8 mouse cellular contexts compared by ENCODE assay signal in genomic region chr15:92597011-92597780, GRCm38 (mm10).
DNase-seq lines count a peak whose midpoint lies in the region; ATAC-seq lines count a peak whose summit lies in the region.

No protein-coding gene starts in this region.

- H3K36me3 ChIP-seq in forebrain, embryonic 14.5 days (ENCODE audit: control insufficient read depth, insufficient read depth, low read length) = no peaks in the 10 kb centered on the region
- H3K36me3 ChIP-seq in kidney, embryonic 14.5 days (ENCODE audit: control insufficient read depth, insufficient read depth, low read length) = no peaks in the 10 kb centered on the region
- H3K36me3 ChIP-seq in midbrain, embryonic 15.5 days (replicated peaks) = no peaks in the 10 kb centered on the region

- under 1% methylated on average over 20 of the region's 20 CpGs for WGBS in forebrain, embryonic 14.5 days
- WGBS in kidney, embryonic 14.5 days = 2% methylated on average over 20 of the region's 20 CpGs
- under 1% methylated on average over 20 of the region's 20 CpGs for WGBS in midbrain, embryonic 15.5 days

- H3K4me2 ChIP-seq in forebrain, embryonic 14.5 days (ENCODE audit: low read length) = peak overlapping the region; percentile 66
- peak overlapping the region; percentile 44 for H3K4me2 ChIP-seq in kidney, embryonic 14.5 days (replicated peaks; ENCODE audit: low read depth, low read length)
- peak overlapping the region; percentile 55 for H3K4me2 ChIP-seq in midbrain, embryonic 15.5 days

- peak overlapping the region; percentile 67 for H3K27ac ChIP-seq in forebrain, embryonic 14.5 days (ENCODE audit: low read depth, low read length)
- H3K27ac ChIP-seq in kidney, embryonic 14.5 days (ENCODE audit: low read depth, low read length) = no peak overlapping the region
- H3K27ac ChIP-seq in midbrain, embryonic 15.5 days = peak overlapping the region; percentile 72

- no peaks in the 10 kb centered on the region for H3K9me3 ChIP-seq in forebrain, embryonic 14.5 days (replicated peaks; ENCODE audit: control insufficient read depth, low read length)
- no peaks in the 10 kb centered on the region for H3K9me3 ChIP-seq in kidney, embryonic 14.5 days (ENCODE audit: control insufficient read depth, low read length)
- H3K9me3 ChIP-seq in midbrain, embryonic 15.5 days = no peaks in the 10 kb centered on the region

- H3K4me1 ChIP-seq in forebrain, embryonic 14.5 days (ENCODE audit: control insufficient read depth, insufficient read depth, low read length) = peaks cover 27% of the 10 kb centered on the region
- 0 out of 2 replicates have a peak, but pooled peaks cover 11% of the 10 kb centered on the region for H3K4me1 ChIP-seq in kidney, embryonic 14.5 days (ENCODE audit: control insufficient read depth, insufficient read depth, low read length)
- H3K4me1 ChIP-seq in midbrain, embryonic 15.5 days = peaks cover 18% of the 10 kb centered on the region

- peak; percentile 74 for ATAC-seq in frontal cortex, adult (ENCODE audit: low TSS enrichment)
- peak; percentile 85 for ATAC-seq in forebrain, embryonic 14.5 days
- ATAC-seq in kidney, embryonic 14.5 days (ENCODE audit: low FRiP score, low TSS enrichment) = peak; percentile 65; the same call in 1 of the 2 replicates
- ATAC-seq in midbrain, embryonic 15.5 days (replicated peaks) = peak; percentile 84

- H3K9ac ChIP-seq in forebrain, embryonic 14.5 days (ENCODE audit: low read length) = peak overlapping the region; percentile 54
- peak overlapping the region; percentile 47; the same call in 1 of the 2 replicates for H3K9ac ChIP-seq in kidney, embryonic 14.5 days (ENCODE audit: low read depth, low read length)
- peak overlapping the region; percentile 49 for H3K9ac ChIP-seq in midbrain, embryonic 15.5 days

- no peak for DNase-seq in frontal cortex, postnatal 25 days (ENCODE audit: low spot score in 2 of 2)
- DNase-seq in Muller cell, postnatal 12 days (ENCODE audit: inconsistent ontology term) = peak; percentile 57
- DNase-seq in forebrain, embryonic 14.5 days (ENCODE audit: low spot score) = peak; percentile 93
- no peak for DNase-seq in natural killer cell, adult 2 months (ENCODE audit: low spot score in 2 of 2)
- no peak for DNase-seq in frontal cortex, postnatal 14 days (ENCODE audit: low spot score in 2 of 2)

- H3K4me3 ChIP-seq in forebrain, embryonic 14.5 days (ENCODE audit: low read depth, low read length) = peak overlapping the region; percentile 31
- peak overlapping the region; percentile 32 for H3K4me3 ChIP-seq in kidney, embryonic 14.5 days (ENCODE audit: low read length)
- H3K4me3 ChIP-seq in midbrain, embryonic 15.5 days = peak overlapping the region; percentile 45

- 0 out of 2 replicates have a peak, but pooled peaks cover 5% of the 10 kb centered on the region for H3K27me3 ChIP-seq in forebrain, embryonic 14.5 days (replicated peaks; ENCODE audit: control insufficient read depth, insufficient read depth, low read length)
- H3K27me3 ChIP-seq in kidney, embryonic 14.5 days (ENCODE audit: control insufficient read depth, insufficient read depth, low read length) = no peaks in the 10 kb centered on the region
- no peaks in the 10 kb centered on the region for H3K27me3 ChIP-seq in midbrain, embryonic 15.5 days (replicated peaks)

Comparison
In these comparisons a context has a peak if more than half of its experiments do, and no peak if none do; other contexts are left out.
1. DNase-seq: peak in Muller cell, postnatal 12 days (single experiment) and forebrain, embryonic 14.5 days (single experiment); none in frontal cortex, postnatal 25 days (0 of 2), natural killer cell, adult 2 months (0 of 2) and frontal cortex, postnatal 14 days (0 of 2).
2. Peak in every context shown above with its lines, with median percentiles within 50 percentile points of each other: ATAC-seq, H3K4me2 ChIP-seq, H3K4me3 ChIP-seq and H3K9ac ChIP-seq.